Mouse (Mus musculus) left cerebral cortex, postnatal 10 days (tissue): Measurements from ENCODE around the gene Agap1. TPM values are rescaled to one million over a fixed set of nuclear protein-coding genes. Genes with fewer than 3 reads are reported as not detected.
"Not testable (repeated sequence)": the region's sequence is repeated elsewhere in the genome, so short reads cannot be mapped to it uniquely, and the experiment has no call there.

ENCODE experiments used
- DNase-seq, 2 experiments: peaks; one replicate each; pipeline ENCODE4 v3.0.0; 2021 to 2022; ENCODE audit warnings: low spot score in 2 of 2, mixed read lengths in 1 of 2; ENCODE audit errors: extremely low spot score in 1 of 2
- intact Hi-C: fragments of 180-260 bp; cut with DNase I; formaldehyde crosslinking; loops from one replicate; pipeline ENCODE4 v1.15.1; 2025
- total RNA-seq, 2 experiments: library from RNA; stranded (reverse); gene quantifications; 2 replicates each; pipeline ENCODE4 v1.2.3; 2021

Gene Agap1
- total RNA-seq, 2 experiments from 2014 or later, result 300 to 303 TPM

DNA sequence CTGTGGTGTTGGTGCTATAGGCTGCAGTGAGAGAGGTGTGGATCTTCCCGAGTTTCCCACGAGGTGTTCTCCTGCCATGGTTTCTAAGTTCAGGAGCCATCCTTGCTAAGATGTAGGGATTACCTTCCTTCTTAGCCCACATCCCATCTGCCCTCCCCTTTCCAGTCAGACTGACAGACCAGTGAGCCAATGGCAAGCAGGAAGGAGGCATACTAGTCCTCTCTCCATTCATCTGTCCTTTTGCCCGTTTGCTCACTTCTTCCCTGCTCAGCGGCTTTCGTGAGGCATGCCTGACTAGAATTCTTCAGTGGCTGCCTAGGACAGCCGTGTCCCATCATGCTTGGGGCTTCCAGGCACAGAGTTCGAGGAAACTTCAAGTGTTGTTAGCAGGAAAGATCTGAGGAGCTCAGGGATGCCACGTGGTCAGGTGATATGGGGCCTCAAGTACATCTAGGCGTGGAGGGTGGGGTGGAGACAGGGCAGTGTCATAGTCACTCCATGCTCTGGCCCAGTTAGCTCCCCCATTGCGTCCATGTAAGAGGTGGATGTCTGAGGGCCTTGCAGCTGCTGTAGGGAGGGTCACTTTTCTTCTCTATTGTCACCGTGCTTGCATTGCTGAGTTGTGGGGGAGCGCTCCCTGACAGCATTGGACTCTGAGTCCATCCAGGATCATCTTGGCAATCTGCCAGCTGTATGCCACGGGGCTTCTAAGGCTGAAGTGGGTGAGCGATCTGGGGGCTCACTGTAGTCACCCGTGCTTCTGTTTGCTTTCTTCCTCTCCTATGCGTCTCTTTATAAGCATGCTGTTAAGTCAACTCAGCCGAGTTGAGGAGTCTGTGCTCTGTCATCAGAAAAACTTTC lies 34.7 kb downstream of the Agap1 start:
- DNase-seq, result no peak
- intact Hi-C loops, result no loop called here

DNA sequence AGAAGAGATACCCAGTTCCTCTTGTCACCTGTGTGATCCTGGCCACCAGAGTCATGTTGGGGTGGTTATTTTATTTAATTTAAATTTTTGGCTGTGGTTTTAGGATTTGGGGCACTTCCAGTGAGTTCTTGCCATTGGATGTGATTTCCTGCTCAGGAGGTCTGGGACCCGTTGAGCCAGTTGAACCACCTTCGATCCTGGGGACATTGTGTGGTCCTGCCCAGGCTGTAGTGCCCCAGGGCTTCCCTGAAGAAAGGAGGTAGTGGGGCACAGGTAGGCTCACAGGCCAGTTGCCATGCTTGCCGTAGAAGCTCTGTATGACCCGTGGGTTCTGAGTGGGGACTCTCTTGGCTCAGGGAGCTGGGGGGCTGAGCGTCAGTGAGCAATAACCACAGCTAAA lies 38.6 kb downstream of the Agap1 start:
- no peak for DNase-seq
- intact Hi-C loops, result no loop called here

DNA sequence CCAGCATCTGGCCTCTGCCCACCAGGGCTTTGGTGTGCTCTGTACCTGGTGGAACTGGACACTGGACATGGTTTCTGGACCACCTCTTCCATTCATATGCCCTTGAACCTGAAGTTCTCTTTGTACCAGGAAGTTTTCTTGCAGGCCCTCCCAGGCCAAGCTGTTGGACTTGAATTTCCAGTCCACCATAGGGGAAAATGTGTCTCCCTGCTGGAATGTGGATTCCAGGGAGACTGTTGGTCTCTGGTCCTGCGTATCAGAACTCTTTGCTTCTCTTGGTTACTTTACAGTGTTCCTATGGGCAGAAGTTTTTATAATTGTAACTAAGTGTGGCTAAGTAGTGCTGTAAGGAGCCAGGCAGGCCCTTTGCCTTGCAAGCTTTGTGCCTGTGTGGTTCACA lies 40.2 kb downstream of the Agap1 start:
- no peak for DNase-seq
- intact Hi-C loops, result no loop called here

DNA sequence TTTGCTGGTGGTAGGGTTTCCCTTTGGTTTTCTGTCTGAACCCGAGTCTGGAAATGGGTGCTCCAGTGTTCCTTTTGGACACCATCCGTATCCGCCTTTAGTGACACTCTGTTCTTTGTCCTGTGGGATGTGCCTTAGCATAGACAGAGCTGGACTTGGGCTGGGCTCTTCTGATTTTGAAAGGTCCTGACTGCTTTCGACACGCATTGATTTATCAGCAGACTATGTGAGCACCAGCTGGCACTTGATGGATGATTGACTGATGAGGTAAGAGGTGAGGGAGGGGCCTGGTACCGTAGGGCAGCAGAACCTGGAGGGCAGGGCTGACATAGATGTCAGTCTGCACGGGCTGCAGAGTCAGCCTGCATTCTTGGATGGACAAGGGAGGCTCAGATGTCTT lies 41.6 kb downstream of the Agap1 start:
- intact Hi-C loops, result no loop called here
- DNase-seq, result no peak

DNA sequence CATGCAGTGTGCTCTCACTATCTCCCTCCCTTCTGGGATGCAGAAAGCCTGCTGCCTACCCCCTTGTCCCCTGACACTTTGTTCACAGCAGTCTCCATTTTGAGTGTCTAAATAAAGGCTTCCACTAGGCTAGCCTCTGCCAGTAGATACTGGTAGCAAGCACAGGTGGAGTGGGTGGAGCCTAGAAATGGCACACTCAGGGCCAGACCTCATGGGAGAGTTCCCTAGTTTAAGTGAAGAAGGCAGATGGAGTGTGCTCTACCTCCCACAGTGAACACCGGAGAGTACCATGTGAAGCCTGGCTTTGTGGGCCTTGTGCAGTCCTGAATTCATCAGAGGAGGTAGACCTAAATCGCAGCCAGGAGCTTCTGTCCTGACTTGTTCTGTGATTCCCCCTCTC lies 46.3 kb downstream of the Agap1 start:
- DNase-seq, result no peak
- intact Hi-C loops, result no loop called here

DNA sequence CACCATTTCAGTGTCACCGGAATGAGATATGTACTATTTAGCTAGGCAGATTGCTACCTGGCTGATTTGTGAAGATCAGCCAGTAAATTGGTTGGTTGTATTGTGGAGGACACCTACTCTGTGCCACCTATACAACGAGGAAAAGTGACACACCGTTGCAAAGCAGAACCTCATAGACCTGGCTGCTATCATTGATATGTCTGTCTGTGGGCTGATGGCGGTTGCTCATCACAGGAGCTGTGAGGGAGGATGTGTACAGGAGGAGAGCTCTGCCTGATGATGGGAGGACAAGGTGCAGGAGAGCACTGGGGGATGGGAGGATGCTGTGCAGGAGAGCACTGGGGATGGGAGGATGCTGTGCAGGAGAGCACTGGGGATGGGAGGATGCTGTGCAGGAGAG lies 46.7 kb downstream of the Agap1 start:
- intact Hi-C loops, result no loop called here

DNA sequence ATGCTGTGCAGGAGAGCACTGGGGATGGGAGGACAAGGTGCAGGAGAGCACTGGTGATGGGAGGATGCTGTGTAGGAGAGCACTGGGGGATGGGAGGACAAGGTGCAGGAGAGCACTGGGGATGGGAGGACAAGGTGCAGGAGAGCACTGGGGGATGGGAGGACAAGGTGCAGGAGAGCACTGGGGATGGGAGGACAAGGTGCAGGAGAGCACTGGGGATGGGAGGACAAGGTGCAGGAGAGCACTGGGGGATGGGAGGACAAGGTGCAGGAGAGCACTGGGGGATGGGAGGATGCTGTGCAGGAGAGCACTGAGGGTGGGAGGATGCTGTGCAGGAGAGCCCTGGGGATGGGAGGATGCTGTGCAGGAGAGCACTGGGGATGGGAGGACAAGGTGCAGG lies 47.3 kb downstream of the Agap1 start:
- intact Hi-C loops, DNase-seq: not testable (repeated sequence)

More for the DNA sequence above, 46.7 kb downstream of the Agap1 start:
- DNase-seq, result no peak

DNA sequence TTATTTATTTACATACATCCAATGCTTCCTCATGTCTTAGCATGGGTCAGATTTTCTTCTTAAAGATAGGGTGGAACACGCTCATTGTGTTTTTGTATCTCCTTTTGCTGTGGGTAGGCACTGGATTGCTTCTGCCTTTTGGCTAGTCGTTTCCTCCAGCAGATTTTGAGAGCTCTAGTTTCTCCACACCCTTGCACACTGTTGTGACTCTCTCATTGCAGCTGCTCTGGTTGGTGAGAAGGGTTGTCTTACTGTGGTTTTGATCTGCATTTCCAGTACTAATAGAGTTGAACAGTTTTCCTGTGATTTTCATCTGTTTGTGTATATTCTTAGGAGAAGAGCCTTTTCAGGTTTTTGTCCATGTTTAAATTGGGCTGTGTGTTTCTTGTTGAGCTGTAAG lies 54.6 kb downstream of the Agap1 start:
- intact Hi-C loops, result no loop called here
- DNase-seq, result no peak

DNA sequence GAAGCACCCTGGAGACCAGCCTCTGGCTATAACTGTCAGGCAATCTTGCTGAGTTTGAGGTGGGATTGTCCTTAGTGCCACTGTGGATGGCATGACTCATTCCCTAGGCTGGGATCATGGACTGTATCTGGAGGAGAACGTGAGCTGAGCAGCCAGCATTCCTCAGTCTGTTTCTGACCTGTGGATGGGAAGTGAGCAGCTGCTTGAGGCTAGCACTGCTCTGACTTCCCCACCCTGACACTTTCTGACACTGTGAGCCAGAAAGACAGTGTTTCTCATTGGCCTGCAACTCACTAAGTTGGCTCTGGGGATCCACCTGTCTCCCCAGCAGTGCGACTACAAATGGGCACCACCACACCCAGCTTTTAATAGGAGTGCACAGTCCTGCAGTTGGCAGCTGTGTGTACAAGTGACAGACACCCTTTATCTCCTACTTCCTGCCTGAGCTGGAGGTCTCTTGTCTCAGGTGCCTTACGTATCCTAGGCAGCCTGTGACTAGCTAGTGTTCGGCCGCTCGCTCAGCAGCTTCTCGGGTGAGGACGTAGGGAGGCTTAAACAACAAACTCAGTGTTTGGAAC lies 55.2 kb downstream of the Agap1 start:
- intact Hi-C loops, result no loop called here
- DNase-seq, result no peak

DNA sequence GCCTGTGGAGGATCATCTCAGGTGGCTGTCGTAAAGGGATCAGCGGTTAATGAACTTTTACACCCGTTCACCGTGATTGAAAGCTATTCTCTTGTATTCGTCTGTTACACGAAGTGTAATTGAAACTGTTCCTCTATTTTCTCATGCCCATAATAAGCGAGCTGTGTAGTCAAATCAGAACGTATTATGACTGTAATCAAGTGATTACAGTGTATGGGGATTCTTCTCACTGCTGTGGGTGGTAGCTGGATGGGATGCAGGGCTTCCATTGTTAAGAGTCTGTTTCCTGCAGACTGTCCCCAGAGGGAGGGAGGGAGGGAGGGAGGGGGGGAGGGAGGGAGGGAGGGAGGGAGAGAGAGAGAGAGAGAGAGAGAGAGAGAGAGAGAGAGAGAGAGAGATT lies 56.1 kb downstream of the Agap1 start:
- DNase-seq, result no peak
- intact Hi-C loops, result no loop called here

DNA sequence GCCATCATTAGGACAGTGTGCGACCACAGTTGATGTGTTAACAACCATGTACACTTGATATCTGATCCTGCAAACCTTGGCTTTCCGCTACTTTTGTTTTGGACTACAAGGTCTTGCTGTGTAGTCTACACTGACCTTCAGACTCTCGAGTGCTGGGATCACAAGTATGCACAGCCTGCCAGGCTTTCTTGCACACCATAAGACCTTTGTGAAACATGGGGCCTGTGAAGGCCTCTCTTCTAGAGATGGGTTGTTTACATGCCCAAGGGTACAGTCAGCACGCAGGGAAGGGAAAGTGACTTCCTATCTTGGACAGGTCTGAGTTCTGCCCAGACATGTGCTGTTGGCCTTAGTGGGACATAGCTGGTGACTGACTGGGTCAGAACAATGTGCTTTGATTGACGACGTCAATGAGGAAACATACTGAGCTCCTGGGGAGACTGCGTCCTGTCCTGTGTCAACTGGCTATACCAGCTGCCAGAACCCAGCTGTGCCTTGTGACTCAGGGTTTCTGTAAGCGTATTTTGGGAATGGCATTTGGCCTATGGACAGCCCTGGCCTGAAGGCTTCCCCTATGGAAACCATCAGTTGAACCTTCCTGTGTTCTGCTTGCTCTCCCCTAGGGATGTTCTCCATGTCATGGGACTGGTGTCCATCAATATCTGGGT lies 59.1 kb downstream of the Agap1 start:
- DNase-seq, result no peak
- intact Hi-C loops, result no loop called here

DNA sequence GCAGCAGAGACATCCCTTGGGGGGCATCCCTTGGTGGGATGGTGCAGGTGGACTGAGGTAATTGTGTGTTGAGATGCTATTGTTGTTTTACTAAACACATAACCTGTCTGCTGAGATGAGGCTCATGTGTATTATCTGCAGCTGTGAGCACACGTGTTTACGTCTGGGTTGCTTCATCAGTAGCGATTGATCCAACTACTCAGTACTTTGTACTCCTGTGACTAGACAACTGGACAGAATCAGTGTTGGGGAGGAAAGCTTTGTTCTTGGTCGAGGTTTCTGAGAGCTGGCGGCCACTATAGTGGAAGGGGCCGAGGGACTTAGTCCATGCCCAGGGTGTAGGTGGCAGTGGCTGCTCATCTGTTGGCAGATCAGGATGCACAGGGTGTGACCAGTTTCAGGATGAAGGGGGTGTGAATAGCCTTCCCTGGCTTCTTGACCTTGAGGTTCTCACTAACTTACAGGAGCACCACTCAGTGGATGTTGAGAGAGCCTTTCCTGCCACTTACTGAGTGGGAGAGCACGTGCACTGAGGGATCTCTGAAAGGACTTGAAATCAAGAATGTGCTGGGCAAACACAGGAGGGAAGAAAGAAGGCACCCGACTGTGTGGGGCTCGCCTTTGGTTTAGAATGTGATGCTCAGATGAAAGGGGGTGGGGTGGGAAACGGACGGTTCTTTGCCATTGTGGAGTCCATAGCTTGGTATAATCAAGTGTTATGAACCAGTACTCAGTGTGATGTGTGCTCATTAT lies 61.4 kb downstream of the Agap1 start:
- intact Hi-C loops, result no loop called here
- DNase-seq, result no peak

DNA sequence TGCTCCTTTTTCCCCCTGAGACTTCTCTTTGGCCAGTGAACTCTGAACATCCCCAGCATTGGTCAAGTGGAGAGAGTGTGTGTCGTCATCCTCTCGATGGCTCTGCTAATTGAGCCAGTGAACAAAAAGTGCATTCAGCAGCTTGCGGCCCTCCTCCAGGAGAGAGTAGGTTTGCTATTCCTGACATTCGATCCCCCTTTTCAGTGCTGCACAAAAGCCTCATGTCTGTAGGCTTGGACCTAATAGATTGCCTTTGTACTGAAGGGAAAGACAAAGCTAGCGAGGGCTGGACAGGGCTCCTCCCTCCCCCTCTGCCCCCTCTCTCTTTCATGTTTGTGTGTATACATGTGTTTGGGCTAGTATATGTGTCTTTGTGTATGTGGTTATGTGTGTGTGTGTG lies 63.2 kb downstream of the Agap1 start:
- intact Hi-C loops, result no loop called here
- DNase-seq, result no peak

DNA sequence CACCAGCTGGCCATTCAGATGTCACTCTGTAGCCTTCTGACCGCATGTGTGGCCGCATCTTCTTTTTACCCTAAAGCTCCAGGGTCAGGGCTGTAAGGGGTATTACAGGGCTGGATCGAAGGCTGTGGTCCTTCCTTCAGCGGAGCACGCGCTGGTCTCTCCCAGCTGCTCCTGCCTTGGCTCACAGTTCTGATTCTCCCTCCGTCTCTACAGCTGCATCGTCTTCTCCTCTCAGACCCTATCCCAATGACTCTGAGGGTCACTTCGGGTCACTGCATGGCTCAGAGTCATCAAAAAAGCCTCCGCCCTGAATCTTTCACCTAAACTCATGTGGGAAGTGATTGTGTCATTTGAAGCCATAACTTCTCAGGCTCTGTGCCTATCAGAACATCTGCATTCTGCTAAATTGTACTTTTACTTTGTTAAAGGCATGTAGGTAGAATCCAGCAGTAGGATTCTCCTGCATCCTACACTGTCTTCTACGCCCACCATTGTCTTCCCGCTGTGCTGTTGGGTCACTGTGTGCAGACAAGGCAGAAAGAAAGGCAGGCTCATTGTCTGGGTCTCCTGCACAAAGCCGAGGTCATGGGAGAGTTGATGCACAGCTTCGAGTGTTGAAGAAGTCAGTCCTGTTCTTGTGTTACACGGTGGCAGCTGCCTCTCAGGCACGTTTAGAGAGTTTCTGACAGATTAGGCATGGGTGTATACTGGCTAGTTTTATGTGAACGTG lies 65.5 kb downstream of the Agap1 start:
- DNase-seq, result no peak
- intact Hi-C loops, result loop anchor here (5.0 to 10.0 kb wide), 4 partner anchors 63 to 775 kb away; no protein-coding TSS in a partner anchor

DNA sequence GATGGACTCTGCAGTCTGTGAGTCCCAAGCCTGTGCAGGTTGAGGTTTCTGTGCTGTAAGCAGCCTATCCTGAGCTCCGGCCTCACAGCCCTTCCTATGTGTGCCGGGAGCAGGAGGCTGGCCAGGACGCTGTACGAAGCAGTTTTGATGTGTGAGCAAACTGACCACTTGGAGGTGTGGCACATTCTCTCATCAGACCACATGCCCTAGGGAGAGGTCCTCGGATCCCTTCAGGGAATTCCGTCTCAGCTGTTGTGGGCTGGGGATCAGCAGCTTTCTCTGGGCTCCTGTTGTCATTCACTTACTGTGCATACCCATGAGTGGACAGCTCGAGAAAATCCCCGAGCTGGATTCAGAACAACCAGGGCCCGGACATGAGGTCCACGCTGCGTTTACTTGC lies 66.8 kb downstream of the Agap1 start:
- DNase-seq, result no peak
- intact Hi-C loops, result loop anchor here (5.0 to 10.0 kb wide), 4 partner anchors 64 to 777 kb away; no protein-coding TSS in a partner anchor

DNA sequence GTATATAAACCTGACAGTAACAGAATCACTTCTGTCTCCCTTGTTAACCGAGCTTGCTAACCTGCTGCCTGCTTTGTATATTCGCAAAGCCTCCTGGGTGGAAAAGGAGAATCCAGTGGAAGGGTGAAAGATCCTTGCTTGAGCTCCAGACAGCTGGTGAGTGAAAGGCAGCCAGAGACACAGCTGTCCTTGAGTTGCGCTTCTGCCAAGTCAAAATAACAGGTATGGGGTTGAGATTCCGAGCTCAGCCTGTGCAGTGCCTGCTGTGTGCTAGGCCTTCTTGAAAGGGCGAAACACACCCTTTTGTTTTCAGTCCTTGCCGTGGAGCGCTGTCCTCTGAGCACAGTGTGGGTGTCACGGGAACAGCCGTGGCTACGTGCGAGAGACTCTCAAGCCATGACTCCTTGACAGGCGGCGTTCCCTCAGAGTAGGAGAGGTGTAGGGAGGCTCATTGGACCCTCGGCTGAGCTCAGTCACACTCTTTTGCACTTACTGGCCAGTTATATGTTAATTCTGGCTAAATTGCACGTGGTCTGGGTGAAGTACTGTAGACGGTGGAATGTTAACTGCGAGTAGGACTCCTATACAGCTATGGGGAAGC lies 67.4 kb downstream of the Agap1 start:
- DNase-seq, result no peak
- intact Hi-C loops, result loop anchor here (5.0 to 10.0 kb wide), 4 partner anchors 65 to 777 kb away; no protein-coding TSS in a partner anchor

DNA sequence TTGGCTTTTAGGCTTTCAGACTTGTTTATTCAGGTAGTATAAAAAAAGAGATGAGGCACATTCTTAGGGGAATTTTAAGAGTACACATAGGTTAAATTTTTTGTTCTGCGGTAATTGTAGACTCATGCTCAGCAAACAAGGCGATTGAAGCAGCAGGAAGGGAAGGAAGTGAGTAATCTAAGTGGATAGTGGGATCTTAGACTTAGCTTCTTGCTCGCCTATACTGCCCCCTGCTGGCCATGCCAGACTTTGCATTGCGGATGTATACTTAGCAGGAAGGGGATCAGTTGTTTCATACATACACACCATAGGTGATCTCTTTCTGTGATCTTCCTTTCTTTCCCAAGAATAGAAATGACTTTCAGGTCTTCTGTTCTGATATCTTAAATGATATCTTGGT lies 69.8 kb downstream of the Agap1 start:
- DNase-seq, result peak; percentile 89 to 90
- intact Hi-C loops, result loop anchor here (2.0 to 10.0 kb wide), 5 partner anchors 67 to 780 kb away; no protein-coding TSS in a partner anchor

DNA sequence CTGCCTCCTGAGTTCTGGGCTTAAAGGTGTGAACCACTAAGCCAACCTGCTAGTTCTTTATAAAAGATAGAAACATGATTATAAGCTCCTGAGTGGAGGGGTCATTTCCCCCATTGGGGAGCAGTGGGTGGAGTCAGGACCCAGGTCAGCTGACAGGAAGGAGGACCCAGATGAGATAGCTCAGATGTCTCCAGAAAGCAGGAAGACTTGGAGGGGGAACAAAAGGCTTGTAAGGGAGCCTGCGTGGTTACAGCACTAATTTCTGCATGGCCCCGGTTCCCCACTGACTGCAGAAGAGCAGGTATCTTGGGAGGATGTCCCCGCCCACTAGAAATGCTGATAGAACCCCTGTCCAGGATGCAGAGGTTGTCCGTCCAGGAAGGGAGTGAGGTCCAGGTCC lies 70.4 kb downstream of the Agap1 start:
- no peak for DNase-seq
- intact Hi-C loops, result loop anchor here (2.0 to 10.0 kb wide), 6 partner anchors 57 to 780 kb away; no protein-coding TSS in a partner anchor
